Mouse (Mus musculus) thymus, adult 2 months (tissue): ENCODE data around the gene Atp8b4.

Experiments used
- CTCF ChIP-seq: fragments of 200-500 bp; IDR thresholded peaks from 2 replicates; pipeline ENCODE4 v1.5.1; 2012; ENCODE audit warnings: mild to moderate bottlenecking, control low read depth, low read length, moderate library complexity, borderline replicate concordance; ENCODE audit not compliant: control insufficient read depth, poor library complexity, insufficient read depth; ENCODE audit errors: extremely low read depth
- POLR2A ChIP-seq: fragments of 200-500 bp; IDR thresholded peaks from 2 replicates; pipeline ENCODE4 v1.6.1; 2012; ENCODE audit warnings: mild to moderate bottlenecking, low read length, control low read depth, moderate library complexity; ENCODE audit not compliant: control insufficient read depth, poor library complexity, insufficient read depth; ENCODE audit errors: extremely low read depth

GRCm38 (mm10) chr2:126507477-126507876 is 7.0 kb upstream of the Atp8b4 start:
- TF ChIP-seq CTCF: no peak
- TF ChIP-seq POLR2A: no peak
